Mouse (Mus musculus) spleen, adult 2 months (tissue): ENCODE results near the gene Neu1.
"Not testable (repeated sequence)": the region's sequence is repeated elsewhere in the genome, so short reads cannot be mapped to it uniquely, and the experiment has no call there.

Experiments used
- CTCF ChIP-seq: fragments of 200-500 bp; IDR thresholded peaks from 2 replicates; pipeline ENCODE4 v1.5.1; 2011; ENCODE audit warnings: mild to moderate bottlenecking, inconsistent platforms; ENCODE audit not compliant: insufficient read depth, insufficient read length, insufficient replicate concordance; ENCODE audit errors: extremely low read depth
- POLR2A ChIP-seq: fragments of 200-500 bp; IDR thresholded peaks from 2 replicates; pipeline ENCODE4 v1.6.1; 2011; ENCODE audit warnings: low read depth, low read length, inconsistent platforms

GRCm38 (mm10) chr17:34971694-34972068 is 40.6 kb downstream of the Neu1 start:
- not testable (repeated sequence) for TF ChIP-seq CTCF, POLR2A
